Mouse (Mus musculus): ENCODE results near the gene B3gat3. TPM values are rescaled to one million over a fixed set of nuclear protein-coding genes. Genes with fewer than 3 reads are reported as not detected.

Gene B3gat3
- 10 to 100 TPM; 39.9 to 45.3 TPM for total RNA-seq (2023)

GRCm38 (mm10) chr19:8920073-8920736, at the start of gene B3gat3:
Gene B3gat3 (plus strand): TSS chr19:8920374.

DNA sequence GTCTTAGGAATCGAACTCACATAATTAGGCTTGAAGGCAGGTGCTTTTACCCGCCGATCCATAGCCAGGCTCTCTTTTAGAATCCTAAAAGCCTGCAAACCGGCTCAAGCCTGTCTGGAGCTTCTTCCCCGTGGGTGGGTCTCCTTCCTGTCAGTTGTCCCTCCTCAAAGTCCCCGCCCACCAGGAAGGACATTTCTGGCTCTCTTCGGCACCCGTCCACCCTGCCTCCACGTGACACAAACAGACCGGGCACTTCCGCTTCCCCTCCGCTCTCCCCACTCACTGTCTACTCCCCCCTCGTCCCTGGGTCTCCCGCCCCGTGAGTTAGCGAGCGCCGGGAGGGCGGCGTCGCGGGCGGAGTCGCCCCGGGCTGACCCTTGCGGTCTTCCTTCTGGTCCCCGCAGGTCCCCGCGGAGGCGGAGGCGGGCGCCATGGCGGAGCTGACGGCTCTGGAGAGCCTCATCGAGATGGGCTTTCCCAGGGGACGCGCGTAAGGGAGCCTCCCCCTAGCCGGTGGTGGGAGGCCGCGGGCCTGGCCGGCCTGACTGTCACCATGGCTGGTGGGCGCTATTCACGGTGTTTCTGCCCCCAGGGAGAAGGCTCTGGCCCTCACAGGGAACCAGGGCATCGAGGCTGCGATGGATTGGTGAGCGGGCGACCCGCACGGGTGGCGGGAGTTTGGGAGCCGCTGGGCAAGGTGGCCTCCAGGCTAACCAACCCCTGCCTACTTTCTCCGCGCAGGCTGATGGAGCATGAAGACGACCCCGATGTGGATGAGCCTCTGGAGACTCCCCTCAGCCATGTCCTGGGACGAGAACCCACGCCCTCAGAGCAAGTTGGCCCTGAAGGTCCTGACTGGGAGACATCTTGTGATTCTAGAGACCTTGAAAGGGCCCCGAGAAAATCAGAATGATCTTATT, 48.6 kb upstream of the B3gat3 start, which contains the start of gene Ubxn1:
Gene Ubxn1, plus strand, starts transcription at position 230 of the 920 bp plus-strand sequence.

GRCm38 (mm10) chr19:8880311-8881033, 39.7 kb upstream of the B3gat3 start, which contains the start of gene Uqcc3:
Gene Uqcc3 (minus strand): TSS chr19:8880923.

DNA sequence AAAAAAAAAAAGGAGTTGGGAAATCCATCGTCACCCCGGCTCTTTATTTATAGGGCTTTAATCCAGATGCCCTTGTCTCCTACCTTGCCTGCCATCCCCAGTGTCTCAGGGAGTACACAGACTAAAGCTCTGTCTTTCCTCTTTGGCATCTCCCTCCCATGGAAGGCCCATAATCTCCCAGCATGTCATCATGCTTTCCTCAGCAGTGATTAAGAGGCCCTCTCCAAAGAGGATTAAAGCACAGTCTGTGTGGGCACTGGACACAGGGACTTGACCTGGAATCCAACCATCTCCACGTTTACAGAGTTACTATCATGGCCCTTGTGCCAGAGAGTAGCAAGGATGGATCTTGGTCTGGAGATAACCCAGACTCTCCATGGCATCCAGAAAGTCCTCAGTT, 36.6 kb upstream of the B3gat3 start, which contains the start of the genes Lbhd1 and Gm49403:
Gene Lbhd1, plus strand, starts transcription at position 117 of the 400 bp plus-strand sequence.
Gene Gm49403, plus strand, starts transcription at position 315 of the 400 bp plus-strand sequence.

GRCm38 (mm10) chr19:8888511-8889385, 31.4 kb upstream of the B3gat3 start, which contains the start of the genes 1810009A15Rik and Gm49416:
Gene 1810009A15Rik (plus strand): TSS chr19:8888853.
Gene Gm49416 (plus strand): TSS chr19:8888926.

DNA sequence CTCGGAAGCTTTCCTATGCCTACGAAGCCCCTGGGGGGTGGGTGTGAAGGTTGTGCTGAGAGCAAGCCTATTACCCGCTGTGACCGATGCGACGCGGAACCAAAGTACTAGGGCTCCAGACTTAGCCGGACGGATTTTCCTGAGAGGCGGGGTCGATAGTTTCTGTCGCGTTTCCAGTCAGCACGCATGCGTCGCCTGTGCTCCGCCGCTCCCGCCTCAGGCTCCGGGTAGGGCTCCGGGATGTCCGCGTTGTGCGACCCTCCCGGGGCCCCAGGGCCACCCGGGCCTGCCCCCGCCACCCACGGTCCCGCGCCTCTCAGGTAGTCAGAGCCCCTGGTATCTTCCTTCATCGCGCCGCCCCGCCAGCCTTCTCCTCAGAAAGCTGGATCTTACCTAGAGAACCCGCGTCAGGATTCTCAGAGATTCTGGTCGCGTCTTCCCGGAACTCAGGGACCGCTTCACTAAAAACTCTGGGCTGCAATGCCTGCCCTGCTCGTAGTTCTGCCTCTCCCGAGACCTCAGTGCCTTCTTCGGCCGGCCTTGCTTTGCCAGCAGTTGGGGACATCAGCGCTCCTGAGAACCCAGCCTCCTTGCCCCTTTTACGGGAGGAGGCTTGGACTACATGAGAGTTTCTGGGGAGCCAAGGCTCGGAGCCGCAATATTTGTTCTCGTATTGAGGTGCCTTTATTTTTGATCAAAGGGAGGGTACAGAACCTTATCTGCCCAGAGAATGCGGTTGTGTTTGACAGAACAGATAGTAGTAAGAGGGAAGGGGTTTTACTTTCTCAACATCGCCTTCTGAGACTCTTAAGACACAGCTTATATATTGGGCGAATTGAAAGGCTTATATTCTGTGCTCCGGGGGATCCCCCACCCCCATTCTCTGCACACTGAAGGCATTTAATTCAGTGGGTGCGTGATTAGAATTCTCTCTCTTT, 27.1 kb upstream of the B3gat3 start, which contains the start of gene Ints5:
Gene Ints5, plus strand, starts transcription at position 177 of the 938 bp plus-strand sequence.

GRCm38 (mm10) chr19:8897865-8898495, 22.2 kb upstream of the B3gat3 start, which contains the start of gene Ganab:
Gene Ganab (plus strand): TSS chr19:8898071.

DNA sequence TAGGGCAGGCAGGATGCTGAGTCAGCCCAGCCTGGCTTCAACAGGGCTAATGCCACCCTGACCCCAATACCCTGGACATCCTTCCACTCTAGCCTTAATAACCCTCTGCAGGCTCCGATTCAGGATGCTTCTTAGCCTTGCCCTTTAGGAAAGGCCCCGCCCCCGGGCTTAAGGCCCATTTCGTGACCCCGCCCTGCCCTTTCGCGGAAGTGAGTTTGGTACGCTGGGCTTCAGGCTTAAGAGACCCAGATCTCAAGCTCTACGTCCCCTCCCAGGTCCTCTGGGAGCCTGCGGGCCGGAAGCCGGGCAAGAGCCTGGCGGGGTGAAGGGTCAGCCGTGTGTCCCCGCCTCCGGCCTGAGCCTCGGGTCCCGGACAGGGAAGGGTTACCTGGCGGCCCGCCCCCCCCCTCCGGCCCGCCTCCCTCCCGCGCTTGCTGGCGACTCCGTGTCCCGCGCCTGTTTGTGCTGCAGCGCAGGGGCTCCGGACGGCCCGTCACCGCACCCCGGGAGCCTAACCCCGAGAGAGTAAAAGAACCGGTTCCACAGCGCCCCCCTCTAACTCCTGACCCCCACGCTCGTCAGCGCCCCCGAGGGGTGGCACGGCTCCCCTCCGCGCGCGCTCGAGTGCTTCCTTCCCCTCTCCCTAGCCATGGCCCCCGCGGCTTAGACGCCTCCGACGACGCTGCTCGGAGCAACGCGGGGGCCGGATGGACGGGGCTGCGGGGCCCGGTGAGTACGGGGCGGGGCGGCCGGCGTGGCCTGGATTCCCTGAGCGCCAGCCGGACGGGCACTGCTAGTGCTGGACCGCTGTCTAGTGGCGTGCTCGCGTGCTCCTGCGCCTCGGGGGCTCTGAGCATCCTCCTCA, 9.3 kb downstream of the B3gat3 start, which contains the start of the genes Rom1 and Eml3:
Gene Rom1, minus strand, starts transcription at position 133 of the 865 bp plus-strand sequence.
Gene Eml3, plus strand, starts transcription at position 329 of the 865 bp plus-strand sequence.

DNA sequence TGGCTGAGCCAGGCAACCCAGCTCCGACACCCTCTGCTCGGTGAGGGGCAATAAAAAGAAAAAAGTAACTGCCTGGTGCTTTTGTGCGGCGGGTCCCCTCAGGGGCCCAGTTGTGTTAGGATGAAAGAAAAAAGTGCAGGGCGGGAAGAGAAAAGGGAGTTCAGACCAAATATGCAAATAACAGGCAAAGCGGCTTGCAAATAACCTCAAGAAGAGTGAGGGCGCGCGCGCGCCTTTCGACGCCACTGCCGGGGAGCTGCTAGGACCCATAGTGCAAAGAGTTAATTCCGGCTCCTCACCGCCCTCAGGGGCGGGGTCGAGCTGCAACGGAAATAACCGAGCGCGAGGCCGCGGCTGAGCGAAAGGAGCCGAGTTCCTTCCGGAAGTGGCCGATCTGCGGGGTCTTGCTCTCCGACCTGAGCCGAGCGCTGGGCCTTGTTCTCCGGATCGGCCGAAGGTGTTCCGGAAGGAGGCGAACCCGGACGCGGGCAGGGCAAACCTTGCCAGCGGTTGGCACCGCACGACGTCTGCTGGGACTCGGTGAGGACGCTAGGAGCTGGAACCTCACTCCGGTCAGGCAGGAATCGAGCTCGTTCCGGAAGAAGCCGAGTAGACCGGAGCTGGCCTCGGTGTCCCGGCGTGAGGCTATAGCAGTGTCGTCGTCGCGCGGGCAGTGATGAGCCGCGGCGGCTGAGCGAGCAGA, 21.5 kb downstream of the B3gat3 start, which contains the start of gene Mta2:
Gene Mta2, plus strand, starts transcription at position 361 of the 703 bp plus-strand sequence.

DNA sequence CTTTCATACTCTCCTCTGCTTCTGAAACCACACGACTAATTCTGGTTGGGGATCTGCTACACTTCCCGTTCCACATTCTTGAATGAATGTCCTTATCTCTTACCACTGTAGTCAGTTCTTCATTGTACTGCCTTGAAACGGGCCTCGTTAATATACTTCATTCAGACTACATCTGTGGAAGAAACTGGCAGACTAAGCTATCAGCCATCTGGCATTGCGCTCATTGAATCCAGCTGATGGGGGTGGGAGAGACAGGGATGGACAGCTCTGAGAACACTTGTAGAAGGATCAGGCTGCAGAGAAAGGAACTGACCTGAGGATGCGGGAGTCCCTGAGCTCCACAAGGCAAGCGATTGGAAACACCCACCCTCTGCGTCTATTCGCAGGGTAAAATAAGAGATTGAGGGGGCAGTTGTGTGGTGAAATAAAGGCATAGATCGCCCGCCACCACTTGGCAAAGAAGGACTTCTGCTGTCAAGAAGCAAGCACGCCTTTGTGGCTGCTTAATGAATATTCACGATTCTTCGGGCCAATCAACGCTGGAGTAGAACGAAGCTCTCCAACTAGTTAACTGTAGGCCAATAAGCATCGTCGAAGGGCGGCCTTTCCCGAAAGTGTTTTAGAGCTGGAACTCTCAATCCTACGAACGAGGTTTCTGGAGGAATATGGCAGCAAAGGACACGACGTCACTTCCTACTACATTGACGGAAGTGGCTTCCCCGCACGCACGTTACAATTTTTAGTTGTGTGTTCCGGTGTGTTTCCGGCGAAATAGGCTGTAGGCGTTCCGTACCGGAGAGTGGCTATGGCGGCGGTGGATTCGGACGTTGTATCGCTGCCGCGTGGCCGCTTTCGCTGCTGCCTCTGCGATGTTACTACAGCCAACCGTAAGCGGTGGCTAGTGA, 33.2 kb downstream of the B3gat3 start, which contains the start of gene Tut1:
Gene Tut1, plus strand, starts transcription at position 713 of the 905 bp plus-strand sequence.

DNA sequence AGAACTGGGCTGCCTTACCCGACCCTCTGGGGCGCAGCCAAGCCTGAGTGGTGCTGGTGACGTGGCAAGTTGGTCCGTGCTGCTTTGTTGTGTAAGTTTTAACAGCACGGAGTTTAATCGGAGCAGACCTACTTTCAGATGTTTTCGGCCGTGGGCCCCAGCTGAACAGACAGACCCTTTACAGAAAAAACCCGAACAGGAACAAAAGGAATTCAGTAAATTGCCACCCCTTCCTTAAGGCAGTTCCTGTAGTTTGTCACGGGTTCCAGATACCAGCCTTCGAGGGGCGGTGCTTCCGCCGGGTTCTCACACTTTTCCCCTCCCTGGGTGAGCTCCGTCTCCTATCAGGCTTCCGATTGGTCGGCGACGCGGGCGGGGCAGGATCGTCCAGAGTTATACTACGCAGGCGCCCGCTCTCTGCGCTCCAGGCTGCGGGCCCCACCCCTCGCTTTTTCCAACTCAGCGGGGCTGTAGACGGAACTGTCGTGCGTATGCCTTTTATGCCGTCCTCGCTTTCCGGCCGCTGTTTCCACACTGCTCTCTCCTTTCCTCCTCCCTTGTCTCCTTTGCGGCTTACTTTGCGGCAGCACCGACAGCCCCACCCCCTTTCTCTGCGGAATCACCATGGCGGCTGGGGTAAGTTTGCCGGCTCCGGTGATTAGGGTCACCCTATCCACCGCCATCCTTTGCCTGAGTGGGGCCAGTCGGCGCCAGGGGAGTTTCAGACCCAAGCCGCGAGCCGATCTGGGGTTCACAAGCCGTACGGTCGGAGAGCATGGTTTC, 46.6 kb downstream of the B3gat3 start, which contains the start of gene Eef1g:
Gene Eef1g, plus strand, starts transcription at position 452 of the 783 bp plus-strand sequence.

Measured in neutrophil, adult 59 days (primary cell).